ENCODE assay signal across 8 mouse cellular contexts in genomic region chr7:3629543-3630477, GRCm38 (mm10). TPM values are rescaled to one million over a fixed set of nuclear protein-coding genes. Genes with fewer than 3 reads are reported as not detected.
DNase-seq lines count a peak whose midpoint lies in the region; ATAC-seq and TF ChIP-seq lines count a peak whose summit lies in the region.

Gene Tfpt (minus strand): TSS chr7:3629929.
Gene Prpf31 (plus strand): TSS chr7:3629985.

- H3K36me3 ChIP-seq in C2C12 (ENCODE audit: control insufficient read depth, insufficient read depth), result peaks cover 37% of the 10 kb centered on the region
- peaks cover 65% of the 10 kb centered on the region for H3K36me3 ChIP-seq in erythroblast, embryonic 14.5 days (ENCODE audit: control insufficient read depth)
- peaks cover 38% of the 10 kb centered on the region for H3K36me3 ChIP-seq in heart, embryonic 12.5 days
- H3K36me3 ChIP-seq in kidney, postnatal 0 days (ENCODE audit: insufficient read depth, low read length), result 0 out of 2 replicates have a peak, but pooled peaks cover 19% of the 10 kb centered on the region
- peaks cover 8% of the 10 kb centered on the region; the same call in 1 of the 2 replicates for H3K36me3 ChIP-seq in liver, embryonic 11.5 days (ENCODE audit: control insufficient read depth, insufficient read depth, low read length)
- peaks cover 14% of the 10 kb centered on the region; the same call in 1 of the 2 replicates for H3K36me3 ChIP-seq in stomach, embryonic 14.5 days (ENCODE audit: control insufficient read depth, insufficient read depth, low read length)

- H3K4me3 ChIP-seq in C2C12 (ENCODE audit: insufficient read depth, poor library complexity, severe bottlenecking), result peak within 1 kb of the TSS; percentile 75
- peak within 1 kb of the TSS; percentile 77 for H3K4me3 ChIP-seq in erythroblast, embryonic 14.5 days (replicated peaks)
- H3K4me3 ChIP-seq in heart, embryonic 12.5 days, result peak within 1 kb of the TSS; percentile 59
- peak within 1 kb of the TSS; percentile 66 for H3K4me3 ChIP-seq in kidney, postnatal 0 days (replicated peaks; ENCODE audit: low read depth, low read length)
- peak within 1 kb of the TSS; percentile 72 for H3K4me3 ChIP-seq in liver, embryonic 11.5 days (ENCODE audit: low read depth, low read length)
- H3K4me3 ChIP-seq in stomach, embryonic 14.5 days (ENCODE audit: low read depth, low read length), result peak within 1 kb of the TSS; percentile 73

- DNase-seq in brain, embryonic 14.5 days (ENCODE audit: low read depth), result peak; percentile 99
- peak; percentile 97 for DNase-seq in kidney, postnatal 0 days (ENCODE audit: low spot score)
- DNase-seq in liver, embryonic 11.5 days (ENCODE audit: low spot score), result peak; percentile 94
- peak; percentile 93 for DNase-seq in naive thymus-derived CD4-positive, alpha-beta T cell, adult 2 months (ENCODE audit: low read depth)

- H3K9ac ChIP-seq in heart, embryonic 12.5 days, result peak within 1 kb of the TSS; percentile 80
- H3K9ac ChIP-seq in kidney, postnatal 0 days (ENCODE audit: low read depth, low read length), result peak within 1 kb of the TSS; percentile 77
- peak within 1 kb of the TSS; percentile 72 for H3K9ac ChIP-seq in liver, embryonic 11.5 days (ENCODE audit: low read depth, low read length)
- peak within 1 kb of the TSS; percentile 80 for H3K9ac ChIP-seq in stomach, embryonic 14.5 days (replicated peaks; ENCODE audit: low read depth, low read length)

- peak; percentile 28; the same call in 1 of the 2 replicates for TF ChIP-seq POLR2A in brain, embryonic 14.5 days (IDR thresholded peaks at IDR 0.05; ENCODE audit: borderline replicate concordance, extremely low read depth, insufficient read depth, insufficient read length, poor library complexity, severe bottlenecking)

- ATAC-seq in heart, embryonic 12.5 days (ENCODE audit: insufficient number of reproducible peaks, low FRiP score), result peak; percentile 89
- peak; percentile 93 for ATAC-seq in kidney, postnatal 0 days (replicated peaks; ENCODE audit: low FRiP score, low read depth)
- ATAC-seq in liver, embryonic 11.5 days (replicated peaks; ENCODE audit: low FRiP score), result peak; percentile 86
- peak; percentile 84 for ATAC-seq in stomach, embryonic 14.5 days (ENCODE audit: insufficient number of reproducible peaks, insufficient read depth, low FRiP score, low read depth)

- peak within 1 kb of the TSS; percentile 79 for H3ac ChIP-seq in C2C12 (ENCODE audit: control insufficient read depth, insufficient read length, low read depth)

- H3K27me3 ChIP-seq in C2C12 (ENCODE audit: control insufficient read depth, insufficient read depth, insufficient read length), result no peaks in the 10 kb centered on the region
- no peaks in the 10 kb centered on the region for H3K27me3 ChIP-seq in erythroblast, embryonic 14.5 days (ENCODE audit: control insufficient read depth)
- H3K27me3 ChIP-seq in heart, embryonic 12.5 days (replicated peaks), result no peaks in the 10 kb centered on the region
- no peaks in the 10 kb centered on the region for H3K27me3 ChIP-seq in kidney, postnatal 0 days (ENCODE audit: insufficient read depth, low read length)
- no peaks in the 10 kb centered on the region for H3K27me3 ChIP-seq in liver, embryonic 11.5 days (replicated peaks; ENCODE audit: control insufficient read depth, insufficient read depth, low read length)
- H3K27me3 ChIP-seq in stomach, embryonic 14.5 days (ENCODE audit: control insufficient read depth, insufficient read depth, low read length), result no peaks in the 10 kb centered on the region

- H3K79me3 ChIP-seq in C2C12 (ENCODE audit: low read depth), result peaks cover 36% of the 10 kb centered on the region

- H3K79me2 ChIP-seq in C2C12 (ENCODE audit: control insufficient read depth, insufficient read depth), result peaks cover 59% of the 10 kb centered on the region

- no peaks in the 10 kb centered on the region for H3K9me3 ChIP-seq in erythroblast, embryonic 14.5 days (ENCODE audit: control insufficient read depth, low read length)
- H3K9me3 ChIP-seq in heart, embryonic 12.5 days (replicated peaks), result no peaks in the 10 kb centered on the region
- no peaks in the 10 kb centered on the region for H3K9me3 ChIP-seq in kidney, postnatal 0 days (replicated peaks; ENCODE audit: low read length)
- H3K9me3 ChIP-seq in liver, embryonic 11.5 days (ENCODE audit: control insufficient read depth, low read length), result no peaks in the 10 kb centered on the region
- no peaks in the 10 kb centered on the region for H3K9me3 ChIP-seq in stomach, embryonic 14.5 days (ENCODE audit: control insufficient read depth, low read depth, low read length)

- WGBS in heart, embryonic 12.5 days, result under 1% methylated on average over 47 of the region's 47 CpGs
- WGBS in kidney, postnatal 0 days, result 1% methylated on average over 47 of the region's 47 CpGs
- WGBS in liver, embryonic 11.5 days, result under 1% methylated on average over 47 of the region's 47 CpGs
- WGBS in stomach, embryonic 14.5 days, result 1% methylated on average over 47 of the region's 47 CpGs

- H3K27ac ChIP-seq in heart, embryonic 12.5 days (ENCODE audit: poor library complexity, severe bottlenecking), result peak within 1 kb of the TSS; percentile 66
- H3K27ac ChIP-seq in kidney, postnatal 0 days, result peak within 1 kb of the TSS; percentile 90
- H3K27ac ChIP-seq in liver, embryonic 11.5 days (ENCODE audit: low read depth, low read length), result peak within 1 kb of the TSS; percentile 40; the same call in 1 of the 2 replicates
- H3K27ac ChIP-seq in stomach, embryonic 14.5 days (ENCODE audit: low read length), result peak within 1 kb of the TSS; percentile 61; the same call in 1 of the 2 replicates

- H3K4me2 ChIP-seq in heart, embryonic 12.5 days, result peak within 1 kb of the TSS; percentile 79
- H3K4me2 ChIP-seq in kidney, postnatal 0 days (ENCODE audit: low read length), result peak within 1 kb of the TSS; percentile 93
- peak within 1 kb of the TSS; percentile 87 for H3K4me2 ChIP-seq in liver, embryonic 11.5 days
- peak within 1 kb of the TSS; percentile 98 for H3K4me2 ChIP-seq in stomach, embryonic 14.5 days (replicated peaks; ENCODE audit: low read depth, low read length)

- peaks cover 32% of the 10 kb centered on the region for H3K4me1 ChIP-seq in erythroblast, embryonic 14.5 days (ENCODE audit: control insufficient read depth)
- H3K4me1 ChIP-seq in heart, embryonic 12.5 days (replicated peaks), result peaks cover 15% of the 10 kb centered on the region
- peaks cover 8% of the 10 kb centered on the region for H3K4me1 ChIP-seq in kidney, postnatal 0 days (replicated peaks; ENCODE audit: insufficient read depth, low read length)
- peaks cover 15% of the 10 kb centered on the region for H3K4me1 ChIP-seq in liver, embryonic 11.5 days (replicated peaks; ENCODE audit: control insufficient read depth, insufficient read depth, low read length)
- H3K4me1 ChIP-seq in stomach, embryonic 14.5 days (ENCODE audit: control insufficient read depth, insufficient read depth, low read length), result peaks cover 18% of the 10 kb centered on the region

- no peak for TF ChIP-seq CTCF in C2C12 (IDR thresholded peaks at IDR 0.05; ENCODE audit: control insufficient read depth, insufficient read depth, insufficient read length)
- no peak for TF ChIP-seq CTCF in brain, embryonic 14.5 days (IDR thresholded peaks at IDR 0.05; ENCODE audit: borderline replicate concordance, extremely low read depth, insufficient read depth, insufficient read length)
- TF ChIP-seq CTCF in kidney, postnatal 0 days (IDR thresholded peaks at IDR 0.05; ENCODE audit: low read depth), result no peak

TF ChIP-seq in C2C12, 6 proteins besides CTCF, POLR2A, EP300 and RAD21:
- TF ChIP-seq CEBPB (IDR thresholded peaks at IDR 0.05; ENCODE audit: low read depth) (peak; percentile 83), USF1 (IDR thresholded peaks at IDR 0.05; ENCODE audit: low read depth) (no peak), FOSL1 (IDR thresholded peaks at IDR 0.05; ENCODE audit: insufficient read depth, low read length, poor library complexity, severe bottlenecking) (no peak)

RNA-seq across cellular contexts. Expression of gene Tfpt, which starts in this region (rescaled TPM):
- polyA plus RNA-seq in C2C12 (2012; fragmentation: generic; extraction: Trizol), result 24.6 TPM
- 26.1 and 27.6 TPM in 2 replicates for polyA plus RNA-seq in brain, embryonic 14.5 days (2012; rRNA removed)
- 3.1 and 3.3 TPM in 2 replicates for polyA plus RNA-seq in erythroblast, embryonic 14.5 days (2012)
- polyA plus RNA-seq in heart, embryonic 12.5 days (2016; fragmentation: Nextera tagmentation; extraction: Ambion mirVana), result 18.6 and 19.8 TPM in 2 replicates
- polyA plus RNA-seq in kidney, postnatal 0 days (2015; fragmentation: Nextera tagmentation; extraction: Ambion mirVana), result 17.0 and 19.3 TPM in 2 replicates
- polyA plus RNA-seq in liver, embryonic 11.5 days (2014; fragmentation: Nextera tagmentation; extraction: Ambion mirVana), result 21.5 and 24.1 TPM in 2 replicates
- 22.3 and 22.4 TPM in 2 replicates for polyA plus RNA-seq in stomach, embryonic 14.5 days (2014; fragmentation: Nextera tagmentation; extraction: Ambion mirVana)

RNA-seq across cellular contexts. Expression of gene Prpf31, which starts in this region (rescaled TPM):
- 102 TPM for polyA plus RNA-seq in C2C12 (2012; fragmentation: generic; extraction: Trizol)
- 68.2 and 70.7 TPM in 2 replicates for polyA plus RNA-seq in brain, embryonic 14.5 days (2012; rRNA removed)
- polyA plus RNA-seq in erythroblast, embryonic 14.5 days (2012), result 3.2 TPM in 2 replicates
- 63.7 and 68.0 TPM in 2 replicates for polyA plus RNA-seq in heart, embryonic 12.5 days (2016; fragmentation: Nextera tagmentation; extraction: Ambion mirVana)
- polyA plus RNA-seq in kidney, postnatal 0 days (2015; fragmentation: Nextera tagmentation; extraction: Ambion mirVana), result 66.3 and 74.6 TPM in 2 replicates
- polyA plus RNA-seq in liver, embryonic 11.5 days (2014; fragmentation: Nextera tagmentation; extraction: Ambion mirVana), result 136 and 137 TPM in 2 replicates
- polyA plus RNA-seq in stomach, embryonic 14.5 days (2014; fragmentation: Nextera tagmentation; extraction: Ambion mirVana), result 85.3 and 94.4 TPM in 2 replicates

Comparison
In these comparisons a context has a peak if more than half of its experiments do, and no peak if none do; other contexts are left out.
1. Peak in every context shown above with its lines: DNase-seq, ATAC-seq, H3K4me3 ChIP-seq and H3K27ac ChIP-seq.
2. RNA of gene Prpf31 (polyA plus RNA-seq): 136 to 137 TPM in liver, embryonic 11.5 days, 102 TPM in C2C12 (single experiment), 85.3 to 94.4 TPM in stomach, embryonic 14.5 days, 68.2 to 70.7 TPM in brain, embryonic 14.5 days, 66.3 to 74.6 TPM in kidney, postnatal 0 days and 63.7 to 68.0 TPM in heart, embryonic 12.5 days; 3.2 TPM in erythroblast, embryonic 14.5 days; every median in the first group is over 10 times any median in the second.
3. H3K27ac ChIP-seq: peak in every context shown above with its lines; median percentile 90 in kidney, postnatal 0 days; 66 in heart, embryonic 12.5 days; 61 in stomach, embryonic 14.5 days; 40 in liver, embryonic 11.5 days.